Mouse (Mus musculus) liver, adult 2 months (tissue): ENCODE measurements at regions not wholly inside any gene's neighbourhood (a gene's known extent, or its start where the extent isn't known, plus 50 kb on each side); places are given as distances from the start of the nearest gene placed in this dataset.
"Not testable (repeated sequence)": the region's sequence is repeated elsewhere in the genome, so short reads cannot be mapped to it uniquely, and the experiment has no call there.

Source experiments
- DNase-seq: peaks from one replicate; pipeline ENCODE4 v3.0.0-alpha.2; 2011; ENCODE audit warnings: low read depth, low spot score; ENCODE audit errors: extremely low read depth
- H3K27ac ChIP-seq: fragments of 200-500 bp; replicated peaks from 2 replicates; pipeline ENCODE4 v1.5.1; 2012; ENCODE audit warnings: low read depth, mild to moderate bottlenecking, control low read depth, inconsistent platforms, low read length; ENCODE audit not compliant: insufficient read depth
- H3K27me3 ChIP-seq: fragments of 200-500 bp; 2 replicates; pipeline ENCODE4 v1.6.1; 2012; ENCODE audit warnings: mild to moderate bottlenecking, moderate library complexity, low read length, inconsistent platforms; ENCODE audit not compliant: control insufficient read depth, insufficient read depth
- H3K36me3 ChIP-seq: fragments of 200-500 bp; 2 replicates; pipeline ENCODE4 v1.6.1; 2012; ENCODE audit warnings: low read length, inconsistent platforms; ENCODE audit not compliant: control insufficient read depth, insufficient read depth
- H3K4me1 ChIP-seq: fragments of 200-500 bp; 2 replicates; pipeline ENCODE4 v1.6.1; 2011; ENCODE audit warnings: low read length; ENCODE audit not compliant: control insufficient read depth, insufficient read depth
- H3K4me3 ChIP-seq: fragments of 200-500 bp; 2 replicates; pipeline ENCODE4 v1.5.1; 2011; ENCODE audit warnings: low read depth, mild to moderate bottlenecking, control low read depth, low read length, moderate library complexity; ENCODE audit not compliant: insufficient read depth
- H3K79me2 ChIP-seq: fragments of 200-500 bp; 2 replicates; pipeline ENCODE4 v1.6.1; 2012; ENCODE audit warnings: inconsistent platforms, mild to moderate bottlenecking, low read length, moderate library complexity; ENCODE audit not compliant: control insufficient read depth, insufficient read depth
- H3K9ac ChIP-seq: fragments of 200-500 bp; 2 replicates; pipeline ENCODE4 v1.6.1; 2012; ENCODE audit warnings: low read depth, mild to moderate bottlenecking, control low read depth, inconsistent platforms, low read length
- CTCF ChIP-seq: fragments of 200-500 bp; IDR thresholded peaks from 2 replicates; pipeline ENCODE4 v1.5.1; 2011; ENCODE audit warnings: low read depth, low read length, control low read depth
- POLR2A ChIP-seq: fragments of 200-500 bp; IDR thresholded peaks from 2 replicates; pipeline ENCODE4 v1.6.1; 2011; ENCODE audit warnings: low read length, control low read depth; ENCODE audit not compliant: insufficient read depth; ENCODE audit errors: extremely low read depth
- WGBS: fragments of 180-500 bp; shearing (Covaris S2); methylation state at CpG from one replicate; pipeline ENCODE4 v1.1.7; 2018; 5-methylcytosine and 5-hydroxymethylcytosine counted together

DNA sequence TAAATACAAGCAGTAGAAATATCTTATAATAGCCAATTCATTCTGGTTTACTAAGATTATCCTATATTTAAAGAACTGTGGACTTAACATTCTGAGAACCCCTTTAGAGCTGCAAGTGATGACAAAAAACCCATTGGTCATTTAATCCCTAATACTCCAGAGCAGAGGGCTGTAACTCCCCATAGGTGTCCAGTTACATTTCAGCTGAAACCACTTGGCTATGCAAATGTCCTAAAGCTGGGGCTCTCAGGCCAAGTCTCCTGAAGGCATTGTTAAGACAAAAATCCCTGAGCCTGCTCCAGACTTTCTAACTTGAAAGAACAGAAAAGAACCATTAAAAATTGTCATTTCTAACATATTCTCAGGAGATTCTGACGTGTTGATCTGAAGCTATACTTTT lies 209.1 kb upstream of the Gap43 start:
- H3K36me3 ChIP-seq: no peaks in the 10 kb centered on the region
- WGBS: 69% methylated on average over 1 of the region's 1 CpGs
- no peak for TF ChIP-seq POLR2A
- no peak for TF ChIP-seq CTCF

GRCm38 (mm10) chr16:42546229-42547163 lies 206.0 kb upstream of the Gap43 start:
- no peaks in the 10 kb centered on the region for H3K36me3 ChIP-seq
- H3K27ac ChIP-seq: no peak overlapping the region
- no peak overlapping the region for H3K4me3 ChIP-seq
- DNase-seq: no peak
- no peaks in the 10 kb centered on the region for H3K79me2 ChIP-seq
- no peaks in the 10 kb centered on the region for H3K27me3 ChIP-seq
- no peak overlapping the region for H3K9ac ChIP-seq
- no peak for TF ChIP-seq POLR2A
- no peak for TF ChIP-seq CTCF
- no peaks in the 10 kb centered on the region for H3K4me1 ChIP-seq
- 75% methylated on average over 14 of the region's 14 CpGs for WGBS

More for the DNA sequence above, 209.1 kb upstream of the Gap43 start:
- Histone ChIP-seq H3K27ac (no peak overlapping the region), H3K4me3 (no peak overlapping the region), H3K79me2 (no peaks in the 10 kb centered on the region), H3K4me1 (no peaks in the 10 kb centered on the region), H3K9ac (no peak overlapping the region), H3K27me3 (no peaks in the 10 kb centered on the region)
- DNase-seq: no peak

GRCm38 (mm10) chr16:42517321-42517720 lies 176.9 kb upstream of the Gap43 start:
- Histone ChIP-seq H3K27me3 (no peaks in the 10 kb centered on the region), H3K36me3 (no peaks in the 10 kb centered on the region), H3K4me3 (no peak overlapping the region), H3K9ac (no peak overlapping the region), H3K79me2 (no peaks in the 10 kb centered on the region), H3K27ac (no peak overlapping the region), H3K4me1 (no peaks in the 10 kb centered on the region)
- TF ChIP-seq POLR2A: no peak
- TF ChIP-seq CTCF: no peak
- DNase-seq: no peak
- 82% methylated on average over 4 of the region's 4 CpGs for WGBS

DNA sequence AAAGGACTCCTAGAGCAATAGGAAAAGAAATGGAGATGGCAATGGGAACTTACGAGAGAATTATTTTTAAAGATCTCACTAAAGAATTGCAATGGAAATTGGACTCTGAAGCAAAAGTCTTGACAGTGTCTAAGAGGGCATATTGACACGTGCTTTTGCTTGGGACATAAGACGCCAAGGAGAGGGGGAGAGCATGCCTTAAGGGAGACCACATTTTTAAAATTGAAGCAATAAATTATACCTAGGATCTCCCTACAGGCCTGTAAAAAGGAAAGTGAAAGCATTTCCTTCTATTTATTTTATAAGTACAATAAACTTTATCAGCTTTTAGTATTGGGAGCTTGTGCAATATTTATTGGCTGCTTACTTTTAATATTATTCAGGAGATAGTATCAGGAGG lies 175.5 kb upstream of the Gap43 start:
- H3K27me3 ChIP-seq: no peaks in the 10 kb centered on the region
- H3K79me2 ChIP-seq: no peaks in the 10 kb centered on the region
- TF ChIP-seq CTCF (no peak), POLR2A (no peak)
- DNase-seq: peak; percentile 1
- H3K4me1 ChIP-seq: no peaks in the 10 kb centered on the region
- H3K9ac ChIP-seq: no peak overlapping the region
- no peak overlapping the region for H3K27ac ChIP-seq
- 86% methylated on average over 3 of the region's 3 CpGs for WGBS
- no peaks in the 10 kb centered on the region for H3K36me3 ChIP-seq
- no peak overlapping the region for H3K4me3 ChIP-seq

GRCm38 (mm10) chr16:42505107-42505506 lies 164.7 kb upstream of the Gap43 start:
- Histone ChIP-seq H3K27ac (no peak overlapping the region), H3K4me3 (no peak overlapping the region), H3K4me1 (no peaks in the 10 kb centered on the region), H3K27me3 (no peaks in the 10 kb centered on the region), H3K9ac (no peak overlapping the region), H3K79me2 (no peaks in the 10 kb centered on the region), H3K36me3 (no peaks in the 10 kb centered on the region)
- no peak for DNase-seq
- TF ChIP-seq POLR2A (no peak), CTCF (no peak)
- 80% methylated on average over 9 of the region's 9 CpGs for WGBS

DNA sequence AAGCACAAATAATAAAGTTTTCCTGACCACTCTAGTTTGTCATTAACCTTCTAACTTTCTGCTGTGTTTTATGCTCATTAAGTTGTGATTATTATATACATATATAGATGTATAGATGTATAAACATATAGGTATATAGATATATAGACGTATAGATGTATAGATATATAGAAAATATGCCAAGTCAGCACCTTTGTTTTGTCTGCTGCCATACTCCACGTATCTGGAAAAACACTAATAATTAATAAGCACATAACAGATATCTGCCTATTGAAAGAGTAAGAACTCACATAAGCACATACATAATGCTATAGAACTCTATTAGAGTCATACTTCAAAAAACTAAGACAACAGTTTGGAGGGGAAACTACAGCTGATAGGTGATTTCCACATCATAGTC lies 161.3 kb upstream of the Gap43 start:
- Histone ChIP-seq H3K27me3 (no peaks in the 10 kb centered on the region), H3K36me3 (no peaks in the 10 kb centered on the region), H3K9ac (no peak overlapping the region), H3K4me3 (no peak overlapping the region), H3K27ac (no peak overlapping the region), H3K4me1 (no peaks in the 10 kb centered on the region), H3K79me2 (no peaks in the 10 kb centered on the region)
- TF ChIP-seq POLR2A (no peak), CTCF (no peak)
- WGBS: 95% methylated on average over 2 of the region's 2 CpGs
- no peak for DNase-seq

- H3K4me1 ChIP-seq, H3K27me3 ChIP-seq, H3K9ac ChIP-seq, H3K36me3 ChIP-seq, H3K4me3 ChIP-seq, DNase-seq, H3K79me2 ChIP-seq, H3K27ac ChIP-seq: not testable (repeated sequence)
- 44% methylated on average over 3 of the region's 3 CpGs for WGBS
These were observed 160.7 kb upstream of the Gap43 start for GRCm38 (mm10) chr16:42501109-42501508.
